Mouse (Mus musculus): Measurements from ENCODE around the gene Tbr1. TPM values are rescaled to one million over a fixed set of nuclear protein-coding genes. Genes with fewer than 3 reads are reported as not detected.

Gene Tbr1
- polyA plus RNA-seq, 1 experiment from 2014 or later = 39.9 TPM

GRCm38 (mm10) chr2:61807781-61808180 is 5.1 kb downstream of the Tbr1 start:
- H3K27me3 ChIP-seq (ENCODE audit: control insufficient read depth, insufficient read depth, low read length) = peaks cover 61% of the 10 kb centered on the region
- no peak for DNase-seq (ENCODE audit: low spot score)
- H3K9ac ChIP-seq (ENCODE audit: low read length) = no peak overlapping the region
- H3K9me3 ChIP-seq (ENCODE audit: control insufficient read depth, low read length) = no peaks in the 10 kb centered on the region
- H3K4me2 ChIP-seq (ENCODE audit: low read depth, low read length, severe bottlenecking) = no peak overlapping the region
- H3K4me1 ChIP-seq (replicated peaks; ENCODE audit: control insufficient read depth, insufficient read depth, low read length) = peaks cover 12% of the 10 kb centered on the region
- peak overlapping the region; percentile 30 for H3K4me3 ChIP-seq (ENCODE audit: low read depth, low read length)
- H3K36me3 ChIP-seq (ENCODE audit: control insufficient read depth, insufficient read depth, low read length) = no peaks in the 10 kb centered on the region
- 12% methylated on average over 2 of the region's 2 CpGs for WGBS
- no peak for ATAC-seq (replicated peaks; ENCODE audit: low FRiP score)
- H3K27ac ChIP-seq (ENCODE audit: low read depth, low read length) = peak overlapping the region; percentile 78; the same call in 1 of the 2 replicates

- Histone ChIP-seq H3K4me2 (ENCODE audit: low read depth, low read length, severe bottlenecking) (0 out of 2 replicates have a peak overlapping the region, but pooled peaks have one; percentile 3), H3K4me3 (ENCODE audit: low read depth, low read length) (peak overlapping the region; percentile 26), H3K9ac (ENCODE audit: low read length) (peak overlapping the region; percentile 35; the same call in 1 of the 2 replicates), H3K36me3 (ENCODE audit: control insufficient read depth, insufficient read depth, low read length) (no peaks in the 10 kb centered on the region), H3K4me1 (replicated peaks; ENCODE audit: control insufficient read depth, insufficient read depth, low read length) (peaks cover 12% of the 10 kb centered on the region; the same call in 1 of the 2 replicates), H3K9me3 (ENCODE audit: control insufficient read depth, low read length) (no peaks in the 10 kb centered on the region), H3K27me3 (ENCODE audit: control insufficient read depth, insufficient read depth, low read length) (peaks cover 62% of the 10 kb centered on the region), H3K27ac (ENCODE audit: low read depth, low read length) (0 out of 2 replicates have a peak overlapping the region, but pooled peaks have one; percentile 34)
- peak; percentile 51 for DNase-seq (ENCODE audit: low spot score)
- 1% methylated on average over 6 of the region's 6 CpGs for WGBS
- ATAC-seq (replicated peaks; ENCODE audit: low FRiP score) = no peak
Measured at GRCm38 (mm10) chr2:61808776-61809175, 6.0 kb downstream of the Tbr1 start.

GRCm38 (mm10) chr2:61809381-61809780 is 6.7 kb downstream of the Tbr1 start:
- Histone ChIP-seq H3K36me3 (ENCODE audit: control insufficient read depth, insufficient read depth, low read length) (no peaks in the 10 kb centered on the region), H3K27ac (ENCODE audit: low read depth, low read length) (no peak overlapping the region), H3K9me3 (ENCODE audit: control insufficient read depth, low read length) (no peaks in the 10 kb centered on the region), H3K4me2 (ENCODE audit: low read depth, low read length, severe bottlenecking) (0 out of 2 replicates have a peak overlapping the region, but pooled peaks have one; percentile 1), H3K4me3 (ENCODE audit: low read depth, low read length) (peak overlapping the region; percentile 26), H3K9ac (ENCODE audit: low read length) (peak overlapping the region; percentile 35; the same call in 1 of the 2 replicates), H3K27me3 (ENCODE audit: control insufficient read depth, insufficient read depth, low read length) (peaks cover 61% of the 10 kb centered on the region), H3K4me1 (replicated peaks; ENCODE audit: control insufficient read depth, insufficient read depth, low read length) (peaks cover 10% of the 10 kb centered on the region; the same call in 1 of the 2 replicates)
- WGBS = 0% methylated on average over 1 of the region's 1 CpGs
- DNase-seq (ENCODE audit: low spot score) (no peak), ATAC-seq (replicated peaks; ENCODE audit: low FRiP score) (no peak)

GRCm38 (mm10) chr2:61810751-61811150 is 8.0 kb downstream of the Tbr1 start:
- peak overlapping the region; percentile 0; the same call in 1 of the 2 replicates for H3K4me2 ChIP-seq (ENCODE audit: low read depth, low read length, severe bottlenecking)
- no peaks in the 10 kb centered on the region for H3K36me3 ChIP-seq (ENCODE audit: control insufficient read depth, insufficient read depth, low read length)
- H3K9ac ChIP-seq (ENCODE audit: low read length) = no peak overlapping the region
- DNase-seq (ENCODE audit: low spot score) (no peak), ATAC-seq (replicated peaks; ENCODE audit: low FRiP score) (no peak)
- peaks cover 57% of the 10 kb centered on the region for H3K27me3 ChIP-seq (ENCODE audit: control insufficient read depth, insufficient read depth, low read length)
- H3K27ac ChIP-seq (ENCODE audit: low read depth, low read length) = no peak overlapping the region
- H3K4me3 ChIP-seq (ENCODE audit: low read depth, low read length) = no peak overlapping the region; the same call in 1 of the 2 replicates
- 21% methylated on average over 4 of the region's 4 CpGs for WGBS
- peaks cover 7% of the 10 kb centered on the region; the same call in 1 of the 2 replicates for H3K4me1 ChIP-seq (replicated peaks; ENCODE audit: control insufficient read depth, insufficient read depth, low read length)
- no peaks in the 10 kb centered on the region for H3K9me3 ChIP-seq (ENCODE audit: control insufficient read depth, low read length)

- Histone ChIP-seq H3K4me1 (replicated peaks; ENCODE audit: control insufficient read depth, insufficient read depth, low read length) (peaks cover 7% of the 10 kb centered on the region; the same call in 1 of the 2 replicates), H3K27ac (ENCODE audit: low read depth, low read length) (peak overlapping the region; percentile 15; the same call in 1 of the 2 replicates), H3K4me3 (ENCODE audit: low read depth, low read length) (peak overlapping the region; percentile 44), H3K4me2 (ENCODE audit: low read depth, low read length, severe bottlenecking) (peak overlapping the region; percentile 88), H3K9me3 (ENCODE audit: control insufficient read depth, low read length) (no peaks in the 10 kb centered on the region), H3K9ac (ENCODE audit: low read length) (peak overlapping the region; percentile 76), H3K36me3 (ENCODE audit: control insufficient read depth, insufficient read depth, low read length) (no peaks in the 10 kb centered on the region), H3K27me3 (ENCODE audit: control insufficient read depth, insufficient read depth, low read length) (peaks cover 56% of the 10 kb centered on the region)
- ATAC-seq (replicated peaks; ENCODE audit: low FRiP score) (no peak), DNase-seq (ENCODE audit: low spot score) (no peak)
- 3% methylated on average over 8 of the region's 8 CpGs for WGBS
Measured at GRCm38 (mm10) chr2:61811163-61811506, 8.4 kb downstream of the Tbr1 start.

GRCm38 (mm10) chr2:61811507-61812421 is 9.0 kb downstream of the Tbr1 start:
- Histone ChIP-seq H3K9ac (ENCODE audit: low read length) (peak overlapping the region; percentile 76), H3K36me3 (ENCODE audit: control insufficient read depth, insufficient read depth, low read length) (no peaks in the 10 kb centered on the region), H3K4me1 (replicated peaks; ENCODE audit: control insufficient read depth, insufficient read depth, low read length) (peaks cover 7% of the 10 kb centered on the region; the same call in 1 of the 2 replicates), H3K27ac (ENCODE audit: low read depth, low read length) (peak overlapping the region; percentile 15; the same call in 1 of the 2 replicates), H3K9me3 (ENCODE audit: control insufficient read depth, low read length) (no peaks in the 10 kb centered on the region), H3K4me2 (ENCODE audit: low read depth, low read length, severe bottlenecking) (peak overlapping the region; percentile 88), H3K27me3 (ENCODE audit: control insufficient read depth, insufficient read depth, low read length) (peaks cover 56% of the 10 kb centered on the region), H3K4me3 (ENCODE audit: low read depth, low read length) (peak overlapping the region; percentile 44)
- peak; percentile 84 for DNase-seq (ENCODE audit: low spot score)
- peak; percentile 66 for ATAC-seq (replicated peaks; ENCODE audit: low FRiP score)
- under 1% methylated on average over 121 of the region's 121 CpGs for WGBS

- ATAC-seq (replicated peaks; ENCODE audit: low FRiP score) = no peak
- Histone ChIP-seq H3K9me3 (ENCODE audit: control insufficient read depth, low read length) (no peaks in the 10 kb centered on the region), H3K4me3 (ENCODE audit: low read depth, low read length) (peak overlapping the region; percentile 44), H3K4me2 (ENCODE audit: low read depth, low read length, severe bottlenecking) (peak overlapping the region; percentile 88), H3K36me3 (ENCODE audit: control insufficient read depth, insufficient read depth, low read length) (no peaks in the 10 kb centered on the region), H3K27ac (ENCODE audit: low read depth, low read length) (no peak overlapping the region), H3K9ac (ENCODE audit: low read length) (peak overlapping the region; percentile 76), H3K4me1 (replicated peaks; ENCODE audit: control insufficient read depth, insufficient read depth, low read length) (0 out of 2 replicates have a peak, but pooled peaks cover 3% of the 10 kb centered on the region), H3K27me3 (ENCODE audit: control insufficient read depth, insufficient read depth, low read length) (peaks cover 52% of the 10 kb centered on the region)
- WGBS = 2% methylated on average over 12 of the region's 12 CpGs
- DNase-seq (ENCODE audit: low spot score) = peak; percentile 57
Measured at GRCm38 (mm10) chr2:61812536-61812935, 9.8 kb downstream of the Tbr1 start.

- peak overlapping the region; percentile 88; the same call in 1 of the 2 replicates for H3K4me2 ChIP-seq (ENCODE audit: low read depth, low read length, severe bottlenecking)
- ATAC-seq (replicated peaks; ENCODE audit: low FRiP score) (no peak), DNase-seq (ENCODE audit: low spot score) (peak; percentile 51)
- H3K27ac ChIP-seq (ENCODE audit: low read depth, low read length) = no peak overlapping the region
- no peaks in the 10 kb centered on the region for H3K9me3 ChIP-seq (ENCODE audit: control insufficient read depth, low read length)
- H3K4me1 ChIP-seq (replicated peaks; ENCODE audit: control insufficient read depth, insufficient read depth, low read length) = 0 out of 2 replicates have a peak, but pooled peaks cover 3% of the 10 kb centered on the region
- WGBS = 2% methylated on average over 6 of the region's 6 CpGs
- peak overlapping the region; percentile 76 for H3K9ac ChIP-seq (ENCODE audit: low read length)
- peaks cover 52% of the 10 kb centered on the region for H3K27me3 ChIP-seq (ENCODE audit: control insufficient read depth, insufficient read depth, low read length)
- H3K4me3 ChIP-seq (ENCODE audit: low read depth, low read length) = peak overlapping the region; percentile 4; the same call in 1 of the 2 replicates
- no peaks in the 10 kb centered on the region for H3K36me3 ChIP-seq (ENCODE audit: control insufficient read depth, insufficient read depth, low read length)
Measured at GRCm38 (mm10) chr2:61813106-61813505, 10.4 kb downstream of the Tbr1 start.

Data from forebrain, embryonic 11.5 days (tissue).